Mouse (Mus musculus): ENCODE measurements around the gene Iqsec1. TPM values are rescaled to one million over a fixed set of nuclear protein-coding genes. Genes with fewer than 3 reads are reported as not detected.

Gene Iqsec1
- total RNA-seq, 2 experiments from 2014 or later: 194 to 213 TPM

DNA sequence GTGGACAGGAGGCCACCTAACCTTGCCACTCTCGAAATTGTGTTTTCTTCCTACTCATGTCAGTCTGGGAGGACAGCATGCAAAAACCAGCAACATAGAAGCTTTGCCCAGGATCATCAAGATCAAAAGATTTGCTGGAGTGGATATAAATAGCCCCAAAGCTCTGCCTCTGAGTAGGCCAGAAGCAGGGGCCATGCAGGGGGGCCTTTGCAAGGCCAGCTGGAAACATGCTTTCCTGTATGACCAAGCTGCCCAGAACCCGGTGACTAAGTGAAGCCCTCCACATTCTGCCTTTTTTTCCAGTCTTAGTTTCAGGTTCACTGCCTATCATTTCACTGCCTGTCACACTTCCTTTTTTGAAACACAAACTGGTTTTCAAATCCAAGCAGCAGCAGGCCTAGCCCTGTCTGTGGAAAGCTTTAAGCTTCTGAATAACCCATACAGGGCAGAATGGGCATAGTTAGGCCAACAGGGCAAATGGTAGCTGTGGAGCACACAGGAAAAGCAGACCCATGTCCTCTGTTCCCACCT lies 19.1 kb downstream of the Iqsec1 start:
- DNase-seq (ENCODE audit: low spot score in 2 of 2): no peak

- no peak for DNase-seq (ENCODE audit: low spot score in 2 of 2)
Measured at GRCm38 (mm10) chr6:90953349-90953748, 35.1 kb downstream of the Iqsec1 start.

DNA sequence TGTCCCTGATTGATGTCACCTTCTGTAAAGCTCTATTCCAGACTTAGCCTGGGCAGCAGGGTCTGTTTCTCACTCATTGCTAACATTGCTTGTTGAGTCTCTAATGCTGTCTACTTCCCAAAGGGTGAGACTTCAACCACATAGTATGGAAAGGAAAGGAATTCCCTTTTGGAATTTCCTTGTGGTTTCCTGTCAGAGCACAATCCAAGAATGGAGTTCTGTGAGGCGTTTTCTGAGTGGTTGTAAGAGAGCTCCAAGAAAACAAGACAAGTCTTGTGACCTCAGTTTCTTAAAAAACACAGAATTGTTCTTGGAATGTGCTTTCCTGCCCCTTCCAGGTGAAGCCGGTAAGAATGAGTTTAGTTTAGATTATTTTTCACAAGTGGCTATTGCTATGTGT lies 37.5 kb downstream of the Iqsec1 start:
- no peak for DNase-seq (ENCODE audit: low spot score in 2 of 2)

- no peak for DNase-seq (ENCODE audit: low spot score in 2 of 2)
Measured at GRCm38 (mm10) chr6:90948097-90948496, 40.4 kb downstream of the Iqsec1 start.

GRCm38 (mm10) chr6:90945560-90946230 lies 42.8 kb downstream of the Iqsec1 start:
- peak in 1 of 2 experiments; percentile 20 for DNase-seq (ENCODE audit: low spot score in 2 of 2)

DNA sequence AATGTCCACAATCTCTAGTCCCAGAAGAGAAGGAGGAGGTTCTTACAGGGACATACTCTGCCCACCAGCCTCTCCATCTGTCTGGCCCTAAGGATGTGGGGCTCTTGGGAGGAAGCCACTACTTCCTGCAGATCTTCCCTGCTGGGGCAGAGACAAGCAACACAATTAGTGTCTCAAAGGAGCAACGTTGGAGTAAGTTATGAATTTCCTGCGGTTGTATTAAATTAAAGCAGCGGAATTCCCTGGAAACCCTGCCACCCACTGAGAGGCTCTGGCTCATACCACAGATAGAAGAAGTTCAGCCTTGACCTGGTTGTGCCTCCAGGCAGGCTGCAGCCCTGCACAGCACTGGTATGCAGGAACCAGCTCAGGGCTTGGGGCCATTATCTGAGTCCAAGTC lies 47.2 kb downstream of the Iqsec1 start:
- DNase-seq (ENCODE audit: low spot score in 2 of 2): no peak

DNA sequence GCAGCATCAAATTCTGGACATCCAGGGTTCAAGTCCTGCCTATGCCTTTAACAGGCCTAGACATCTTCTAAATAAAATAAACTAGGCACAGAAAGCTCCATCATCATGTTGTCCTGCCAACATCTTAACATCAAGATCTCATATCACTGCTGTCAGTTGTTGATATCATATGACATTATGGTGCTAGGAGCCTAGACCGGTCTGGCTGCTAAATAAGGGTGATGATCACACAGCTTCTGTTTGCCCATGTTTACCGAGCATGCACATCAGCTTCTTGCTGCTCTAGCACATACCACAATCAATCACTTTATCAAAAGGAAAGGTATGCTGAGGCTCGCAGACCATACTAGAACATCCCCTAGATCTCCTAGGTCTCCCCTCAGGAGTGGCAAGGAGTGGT lies 54.8 kb downstream of the Iqsec1 start:
- no peak for DNase-seq (ENCODE audit: low spot score in 2 of 2)

GRCm38 (mm10) chr6:90928806-90929205 lies 59.7 kb downstream of the Iqsec1 start:
- DNase-seq (ENCODE audit: low spot score in 2 of 2): no peak

DNA sequence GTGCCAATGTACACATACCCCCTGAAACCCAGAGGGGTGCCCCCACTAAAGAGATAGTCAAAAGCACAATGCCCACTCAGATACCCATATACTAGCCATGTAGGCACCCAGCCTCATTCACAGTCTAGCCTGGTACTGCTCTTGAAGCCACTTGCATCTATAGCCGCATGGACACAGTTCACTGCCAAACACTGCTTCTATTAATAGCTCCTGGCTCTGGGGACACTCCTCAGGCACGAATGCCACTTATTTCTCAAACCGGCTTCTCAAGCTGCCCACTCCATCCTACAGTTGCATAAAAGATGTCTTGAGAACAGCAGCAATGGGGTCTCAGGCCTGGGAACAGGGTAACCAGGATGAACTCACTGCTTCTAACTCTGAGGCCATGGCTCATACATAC lies 63.0 kb downstream of the Iqsec1 start:
- no peak for DNase-seq (ENCODE audit: low spot score in 2 of 2)

DNA sequence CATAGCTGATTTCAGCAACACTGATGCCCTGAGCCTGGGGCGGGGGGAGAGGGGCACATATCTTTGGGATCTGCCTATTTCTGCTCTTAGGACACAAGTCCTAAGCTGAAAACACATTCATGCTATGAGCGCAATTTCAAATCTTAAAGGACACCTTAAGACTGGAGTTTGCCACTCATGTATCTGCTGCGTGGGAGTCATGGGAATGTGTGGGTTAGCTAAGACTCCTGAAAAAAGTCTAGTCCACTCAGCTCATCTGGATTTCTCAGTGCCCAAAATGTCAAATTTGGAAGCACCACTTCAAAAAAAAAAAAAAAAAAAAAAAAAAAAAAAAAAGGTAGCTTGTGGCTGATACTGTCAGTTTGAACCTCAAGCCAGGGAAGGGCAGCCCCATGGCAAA lies 63.7 kb downstream of the Iqsec1 start:
- no peak for DNase-seq (ENCODE audit: low spot score in 2 of 2)

- DNase-seq (ENCODE audit: low spot score in 2 of 2): no peak
Measured at GRCm38 (mm10) chr6:90924379-90924778, 64.1 kb downstream of the Iqsec1 start.

DNA sequence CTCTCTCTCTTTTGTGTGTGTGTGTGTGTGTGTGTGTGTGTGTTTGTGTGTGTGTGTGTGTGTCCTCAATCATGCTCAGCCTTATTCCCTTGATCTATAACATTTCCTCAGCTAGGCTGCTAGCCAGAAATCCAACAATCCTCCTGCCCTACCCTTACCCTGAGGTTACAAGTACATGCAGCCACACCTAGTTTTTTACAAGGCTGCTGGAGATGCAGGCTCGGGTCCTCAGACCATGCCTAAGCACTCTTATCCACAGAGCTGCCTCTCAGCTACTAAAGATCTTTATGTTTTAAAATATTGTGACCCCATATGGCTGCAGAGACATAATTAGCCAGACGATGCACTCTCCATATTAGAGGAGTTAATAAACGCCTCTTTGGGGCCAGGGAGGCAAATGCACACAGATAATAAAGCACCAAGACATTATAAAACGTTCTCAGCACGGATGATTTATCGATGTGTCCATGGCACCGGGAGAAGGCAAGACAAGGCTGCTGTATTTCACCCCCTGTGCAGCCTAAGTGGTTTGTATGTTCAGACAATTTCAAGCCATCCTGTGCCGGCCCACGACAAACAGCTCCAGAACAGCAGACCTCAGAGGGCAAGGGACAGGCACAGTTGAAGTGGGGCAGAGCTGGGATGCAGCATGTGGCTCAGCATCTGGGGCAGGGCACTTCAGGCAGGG lies 67.1 kb downstream of the Iqsec1 start:
- DNase-seq (ENCODE audit: low spot score in 2 of 2): no peak

GRCm38 (mm10) chr6:90920510-90921220 lies 67.8 kb downstream of the Iqsec1 start:
- DNase-seq (ENCODE audit: low spot score in 2 of 2): peak; percentile 40 to 56

GRCm38 (mm10) chr6:90919636-90920420 lies 68.7 kb downstream of the Iqsec1 start:
- DNase-seq (ENCODE audit: low spot score in 2 of 2): no peak

GRCm38 (mm10) chr6:90915585-90915984 lies 72.9 kb downstream of the Iqsec1 start:
- no peak for DNase-seq (ENCODE audit: low spot score in 2 of 2)

DNA sequence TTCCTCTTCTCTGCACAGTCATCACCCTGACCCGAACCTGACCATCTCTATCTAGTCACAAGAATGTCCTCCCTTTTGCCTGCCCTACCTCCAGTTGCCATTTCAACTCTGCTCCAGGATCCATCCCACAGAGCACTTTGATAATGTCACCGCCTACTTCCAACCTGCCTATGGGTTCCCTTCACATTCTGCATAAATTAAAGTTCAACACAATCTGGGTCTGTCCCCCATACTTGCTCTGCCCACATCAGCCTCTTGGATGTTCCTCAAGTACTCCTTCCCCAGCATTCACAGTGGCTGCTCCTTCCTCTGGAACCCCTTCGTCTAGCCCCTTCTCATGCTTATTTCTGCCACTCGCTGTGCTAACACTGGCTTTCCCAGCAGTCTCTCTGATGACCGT lies 74.7 kb downstream of the Iqsec1 start:
- DNase-seq (ENCODE audit: low spot score in 2 of 2): no peak

- no peak for DNase-seq (ENCODE audit: low spot score in 2 of 2)
Measured at GRCm38 (mm10) chr6:90912768-90913167, 75.7 kb downstream of the Iqsec1 start.

- DNase-seq (ENCODE audit: low spot score in 2 of 2): no peak
Measured at GRCm38 (mm10) chr6:90904143-90904542, 84.3 kb downstream of the Iqsec1 start.

GRCm38 (mm10) chr6:90900302-90900701 lies 88.2 kb downstream of the Iqsec1 start:
- no peak for DNase-seq (ENCODE audit: low spot score in 2 of 2)

- no peak for DNase-seq (ENCODE audit: low spot score in 2 of 2)
Measured at GRCm38 (mm10) chr6:90899266-90899665, 89.2 kb downstream of the Iqsec1 start.

DNA sequence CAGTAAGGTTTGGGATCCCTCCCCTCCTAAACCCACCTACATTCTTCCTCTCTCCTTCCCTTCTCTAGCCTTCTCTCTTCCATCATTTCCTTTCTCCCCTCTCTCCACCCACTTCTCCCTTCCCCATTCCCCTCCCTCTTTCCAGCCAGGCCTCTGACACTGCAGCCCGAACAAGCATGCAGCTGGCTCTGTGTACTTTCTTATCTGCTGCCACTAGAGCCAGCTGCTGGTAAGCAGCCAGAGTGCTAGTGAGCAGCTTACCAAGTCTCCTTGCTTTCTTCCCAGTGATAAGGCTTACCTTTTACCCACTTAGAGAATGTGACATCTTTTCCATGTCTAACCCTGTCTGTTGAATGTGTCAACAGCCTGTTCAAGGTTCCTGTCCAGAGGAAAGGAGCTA lies 90.4 kb downstream of the Iqsec1 start:
- DNase-seq (ENCODE audit: low spot score in 2 of 2): no peak

Measured in layer of hippocampus, postnatal 10 days (tissue).